Mouse (Mus musculus): Measurements from ENCODE around the gene Tuba4a. TPM values are rescaled to one million over a fixed set of nuclear protein-coding genes. Genes with fewer than 3 reads are reported as not detected.

Gene Tuba4a
- polyA plus RNA-seq, 1 experiment from 2014 or later = 21.3 TPM

DNA sequence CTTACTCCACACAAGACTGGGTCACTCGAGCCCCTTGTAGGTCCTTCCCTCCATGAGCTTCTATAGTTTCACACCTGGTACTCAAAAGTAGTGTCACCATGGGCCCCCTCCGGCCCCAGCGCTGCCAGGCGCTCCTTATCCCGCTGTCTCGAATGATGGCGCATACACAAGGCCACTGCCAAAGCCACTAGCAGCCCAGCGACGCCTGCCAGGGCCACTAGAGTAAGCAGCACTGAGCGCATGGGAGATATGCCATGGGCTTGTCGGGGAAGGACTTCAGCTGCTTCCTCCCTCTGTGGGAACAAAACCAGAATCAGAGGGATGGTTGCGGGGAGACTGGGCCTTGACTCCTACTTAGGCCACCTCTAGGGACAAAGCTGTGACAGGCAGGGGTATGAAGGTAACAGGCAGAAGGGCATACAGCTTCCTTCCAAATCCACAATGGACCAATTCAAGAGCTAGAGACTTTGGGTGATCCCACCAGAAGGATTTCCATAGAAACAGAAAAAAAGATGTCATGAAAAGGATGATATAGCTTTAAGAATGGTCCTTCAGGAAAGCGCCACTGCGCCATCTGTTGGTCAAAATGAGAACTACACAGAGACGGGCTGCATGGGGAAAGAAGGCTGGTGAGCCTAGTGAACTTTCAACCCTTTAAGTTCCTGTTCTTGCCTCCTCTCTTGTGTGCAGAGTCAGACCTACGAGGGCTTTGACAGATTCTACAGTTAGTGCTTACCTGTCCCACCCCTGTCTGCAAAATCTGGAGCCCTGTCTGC is 34.4 kb upstream of the Tuba4a start:
- ATAC-seq (ENCODE audit: insufficient read depth) (no peak), DNase-seq (peak; percentile 91)
- TF ChIP-seq CTCF (IDR thresholded peaks at IDR 0.05; ENCODE audit: low read depth) = peak; percentile 92
- no peak overlapping the region for H3K9ac ChIP-seq
- H3K4me3 ChIP-seq (ENCODE audit: low read depth, low read length) = no peak overlapping the region
- H3K4me2 ChIP-seq = no peak overlapping the region
- H3K27ac ChIP-seq (ENCODE audit: low read depth) = no peak overlapping the region
- WGBS = 58% methylated on average over 16 of the region's 16 CpGs
- H3K27me3 ChIP-seq (ENCODE audit: insufficient read depth, low read length) = no peaks in the 10 kb centered on the region
- H3K4me1 ChIP-seq (ENCODE audit: insufficient read depth) = no peaks in the 10 kb centered on the region
- H3K9me3 ChIP-seq (ENCODE audit: low read depth, low read length) = no peaks in the 10 kb centered on the region
- no peaks in the 10 kb centered on the region for H3K36me3 ChIP-seq (ENCODE audit: insufficient read depth)

DNA sequence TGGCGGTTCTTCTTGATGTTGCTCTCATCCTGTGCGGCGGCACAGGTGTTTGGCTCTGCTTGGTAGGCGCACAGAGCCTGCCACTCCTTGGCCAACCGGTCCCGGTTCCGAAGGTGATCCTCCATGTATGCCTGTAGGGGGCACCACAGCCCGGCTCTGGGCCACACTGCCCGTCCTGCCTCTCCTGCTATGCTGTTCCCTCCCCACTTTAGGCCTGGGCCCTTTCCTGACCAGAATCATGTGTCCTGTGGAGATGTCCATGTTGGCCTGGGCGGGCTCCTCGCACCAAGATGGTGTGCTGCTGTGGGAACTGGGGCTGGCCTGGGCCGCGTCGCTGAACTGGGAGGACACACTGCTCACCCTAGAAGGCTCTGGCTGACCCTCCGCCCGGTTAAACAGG is 33.4 kb upstream of the Tuba4a start:
- H3K27ac ChIP-seq (ENCODE audit: low read depth) = no peak overlapping the region
- no peaks in the 10 kb centered on the region for H3K9me3 ChIP-seq (ENCODE audit: low read depth, low read length)
- TF ChIP-seq CTCF (IDR thresholded peaks at IDR 0.05; ENCODE audit: low read depth) = no peak
- no peak for DNase-seq
- peaks cover 4% of the 10 kb centered on the region; the same call in 1 of the 2 replicates for H3K4me1 ChIP-seq (ENCODE audit: insufficient read depth)
- H3K27me3 ChIP-seq (ENCODE audit: insufficient read depth, low read length) = no peaks in the 10 kb centered on the region
- H3K4me2 ChIP-seq = no peak overlapping the region
- WGBS = 65% methylated on average over 16 of the region's 16 CpGs
- no peak for ATAC-seq (ENCODE audit: insufficient read depth)
- H3K36me3 ChIP-seq (ENCODE audit: insufficient read depth) = no peaks in the 10 kb centered on the region
- no peak overlapping the region for H3K9ac ChIP-seq
- H3K4me3 ChIP-seq (ENCODE audit: low read depth, low read length) = no peak overlapping the region

DNA sequence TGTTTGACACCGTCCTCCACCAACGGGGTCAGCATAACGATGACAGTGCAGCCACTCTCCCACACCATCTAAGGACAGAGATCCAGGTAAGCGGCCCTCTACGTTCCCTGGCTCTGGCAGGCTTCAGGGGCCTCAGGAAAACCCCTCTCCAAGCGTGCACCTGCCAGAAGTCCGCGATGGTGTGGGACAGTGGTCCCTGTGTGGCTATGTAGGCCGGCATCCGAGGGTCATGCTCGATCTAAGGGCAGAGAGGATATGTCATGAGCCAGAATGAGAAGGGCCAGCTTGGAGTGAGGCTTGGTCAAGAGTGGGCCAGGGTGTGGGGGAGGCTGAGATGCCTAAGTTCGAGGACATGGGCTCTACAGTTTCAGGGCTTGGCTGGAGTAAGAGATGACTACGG is 32.6 kb upstream of the Tuba4a start:
- peaks cover 7% of the 10 kb centered on the region; the same call in 1 of the 2 replicates for H3K4me1 ChIP-seq (ENCODE audit: insufficient read depth)
- H3K4me2 ChIP-seq = no peak overlapping the region
- no peak overlapping the region for H3K27ac ChIP-seq (ENCODE audit: low read depth)
- H3K4me3 ChIP-seq (ENCODE audit: low read depth, low read length) = no peak overlapping the region
- no peaks in the 10 kb centered on the region for H3K27me3 ChIP-seq (ENCODE audit: insufficient read depth, low read length)
- no peaks in the 10 kb centered on the region for H3K36me3 ChIP-seq (ENCODE audit: insufficient read depth)
- DNase-seq (no peak), ATAC-seq (ENCODE audit: insufficient read depth) (no peak)
- H3K9ac ChIP-seq = no peak overlapping the region
- WGBS = 65% methylated on average over 13 of the region's 13 CpGs
- TF ChIP-seq CTCF (IDR thresholded peaks at IDR 0.05; ENCODE audit: low read depth) = no peak
- H3K9me3 ChIP-seq (ENCODE audit: low read depth, low read length) = no peaks in the 10 kb centered on the region

DNA sequence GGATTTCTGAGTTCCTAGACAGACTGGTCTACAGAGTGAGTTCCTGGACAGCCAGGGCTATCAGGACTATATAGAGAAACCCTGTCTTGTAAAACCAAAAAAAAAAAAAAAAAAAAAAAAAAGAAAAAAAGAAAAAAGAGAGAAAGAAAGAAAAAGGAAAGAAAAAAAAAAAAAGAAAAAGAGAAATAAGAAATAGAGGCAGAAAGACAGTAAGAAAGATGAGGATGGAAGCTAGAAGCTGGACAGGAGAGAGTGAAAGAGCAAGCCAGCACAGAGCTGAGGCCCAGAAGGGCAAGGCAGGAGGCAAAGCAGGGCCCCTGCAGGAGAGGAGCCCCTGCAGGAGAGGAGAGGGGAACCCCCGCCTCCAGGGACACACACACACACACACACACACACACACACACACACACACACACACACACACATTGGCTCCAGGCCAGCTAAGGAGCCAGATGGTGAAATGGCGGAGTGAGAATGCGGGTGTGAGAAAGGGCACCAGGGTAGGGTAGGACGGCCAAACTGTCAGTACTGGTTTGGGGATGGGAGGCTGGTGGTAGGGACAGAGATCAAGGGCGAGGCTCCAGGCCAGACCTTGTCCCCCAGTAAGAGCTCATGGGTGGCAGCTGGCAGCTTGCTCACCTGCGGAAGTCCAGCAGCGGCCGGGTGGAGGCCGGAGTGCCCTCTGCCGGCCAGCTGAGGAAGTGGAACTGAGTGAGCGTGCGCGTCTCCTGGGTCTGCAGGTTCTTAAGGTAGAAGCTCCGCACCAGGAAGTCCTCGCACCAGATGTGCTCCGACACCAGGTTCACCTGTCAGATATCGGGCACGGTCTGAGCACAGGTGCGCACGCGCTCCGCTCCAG is 31.7 kb upstream of the Tuba4a start:
- ATAC-seq (ENCODE audit: insufficient read depth) (peak; percentile 22; the same call in 1 of the 2 replicates), DNase-seq (peak; percentile 80)
- Histone ChIP-seq H3K9ac (no peak overlapping the region), H3K36me3 (ENCODE audit: insufficient read depth) (no peaks in the 10 kb centered on the region), H3K4me3 (ENCODE audit: low read depth, low read length) (peak overlapping the region; percentile 9; the same call in 1 of the 2 replicates), H3K4me1 (ENCODE audit: insufficient read depth) (peaks cover 7% of the 10 kb centered on the region; the same call in 1 of the 2 replicates), H3K4me2 (peak overlapping the region; percentile 54), H3K27ac (ENCODE audit: low read depth) (no peak overlapping the region), H3K9me3 (ENCODE audit: low read depth, low read length) (no peaks in the 10 kb centered on the region), H3K27me3 (ENCODE audit: insufficient read depth, low read length) (no peaks in the 10 kb centered on the region)
- TF ChIP-seq CTCF (IDR thresholded peaks at IDR 0.05; ENCODE audit: low read depth) = peak; percentile 91
- 2% methylated on average over 22 of the region's 22 CpGs for WGBS

DNA sequence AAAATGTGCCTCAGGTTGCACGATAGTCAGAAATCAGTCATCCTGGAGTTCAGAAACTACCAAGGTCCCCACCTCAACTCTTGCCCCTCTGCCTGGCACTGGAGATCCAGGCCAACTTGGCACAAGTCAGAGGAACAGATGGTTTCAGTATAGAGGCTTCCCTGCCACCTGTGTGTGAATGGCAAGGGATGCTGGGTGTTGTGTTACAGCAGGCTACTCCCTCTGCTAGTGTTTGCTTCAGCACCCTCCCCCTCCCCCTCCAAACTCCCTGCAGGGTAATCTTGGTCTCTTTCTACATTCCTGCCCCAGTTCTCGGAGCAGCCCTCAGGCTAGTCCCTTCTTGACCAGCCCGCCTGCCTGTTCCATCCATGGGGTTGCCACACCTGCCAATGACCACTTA is 30.8 kb upstream of the Tuba4a start:
- Histone ChIP-seq H3K4me2 (no peak overlapping the region), H3K9ac (no peak overlapping the region), H3K36me3 (ENCODE audit: insufficient read depth) (no peaks in the 10 kb centered on the region), H3K27me3 (ENCODE audit: insufficient read depth, low read length) (no peaks in the 10 kb centered on the region), H3K4me3 (ENCODE audit: low read depth, low read length) (no peak overlapping the region), H3K4me1 (ENCODE audit: insufficient read depth) (peaks cover 7% of the 10 kb centered on the region; the same call in 1 of the 2 replicates), H3K9me3 (ENCODE audit: low read depth, low read length) (no peaks in the 10 kb centered on the region), H3K27ac (ENCODE audit: low read depth) (no peak overlapping the region)
- TF ChIP-seq CTCF (IDR thresholded peaks at IDR 0.05; ENCODE audit: low read depth) = no peak
- ATAC-seq (ENCODE audit: insufficient read depth) = no peak
- DNase-seq = no peak
- 60% methylated on average over 3 of the region's 3 CpGs for WGBS

DNA sequence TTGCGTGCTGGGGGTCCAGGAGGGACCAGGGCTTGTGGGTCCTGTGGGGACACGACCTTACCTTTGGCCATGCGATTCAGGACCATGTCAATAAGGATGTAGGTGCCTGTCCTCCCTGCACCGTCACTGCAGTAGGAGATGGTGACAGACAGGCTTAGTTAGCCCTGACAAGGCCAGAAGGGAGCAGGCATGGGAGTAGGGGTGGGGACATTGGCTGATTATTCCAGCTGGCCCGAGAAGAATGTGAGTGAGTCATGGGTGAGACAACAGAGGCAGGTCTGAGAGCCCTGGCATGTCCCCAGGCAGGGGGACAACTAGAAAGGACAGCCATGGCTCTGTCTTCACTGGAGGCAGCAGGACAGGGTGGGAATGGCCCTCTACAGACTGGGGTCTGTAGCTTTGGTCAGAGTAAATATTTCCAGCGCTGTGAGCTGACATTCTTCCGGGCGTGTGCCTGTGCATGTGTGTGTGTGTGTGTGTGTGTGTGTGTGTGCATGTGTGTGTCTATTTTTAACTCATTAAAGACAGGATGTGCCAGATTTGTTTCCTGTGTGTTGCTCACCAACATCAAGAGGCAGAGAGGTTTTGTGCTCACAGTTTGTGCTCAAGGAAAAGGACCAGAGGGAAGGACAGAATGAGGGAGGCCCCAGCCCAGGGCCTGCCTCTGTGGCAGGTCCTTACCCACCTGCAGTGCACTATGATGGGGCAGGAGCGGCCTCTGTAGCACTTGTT is 28.5 kb upstream of the Tuba4a start:
- Histone ChIP-seq H3K9ac (peak overlapping the region; percentile 34), H3K4me3 (ENCODE audit: low read depth, low read length) (no peak overlapping the region), H3K27ac (ENCODE audit: low read depth) (peak overlapping the region; percentile 32), H3K27me3 (ENCODE audit: insufficient read depth, low read length) (no peaks in the 10 kb centered on the region), H3K36me3 (ENCODE audit: insufficient read depth) (peaks cover 7% of the 10 kb centered on the region; the same call in 1 of the 2 replicates), H3K4me2 (no peak overlapping the region), H3K4me1 (ENCODE audit: insufficient read depth) (peaks cover 7% of the 10 kb centered on the region; the same call in 1 of the 2 replicates), H3K9me3 (ENCODE audit: low read depth, low read length) (no peaks in the 10 kb centered on the region)
- ATAC-seq (ENCODE audit: insufficient read depth) (peak; percentile 50; the same call in 1 of the 2 replicates), DNase-seq (peak; percentile 45)
- WGBS = 32% methylated on average over 9 of the region's 9 CpGs
- no peak for TF ChIP-seq CTCF (IDR thresholded peaks at IDR 0.05; ENCODE audit: low read depth)

Data from lung, embryonic 14.5 days (tissue).